Mouse (Mus musculus): Measurements from ENCODE around the gene Ppfia4. TPM values are rescaled to one million over a fixed set of nuclear protein-coding genes. Genes with fewer than 3 reads are reported as not detected.

Gene Ppfia4
- polyA plus RNA-seq, 1 experiment from 2014 or later, result 32.0 TPM

DNA sequence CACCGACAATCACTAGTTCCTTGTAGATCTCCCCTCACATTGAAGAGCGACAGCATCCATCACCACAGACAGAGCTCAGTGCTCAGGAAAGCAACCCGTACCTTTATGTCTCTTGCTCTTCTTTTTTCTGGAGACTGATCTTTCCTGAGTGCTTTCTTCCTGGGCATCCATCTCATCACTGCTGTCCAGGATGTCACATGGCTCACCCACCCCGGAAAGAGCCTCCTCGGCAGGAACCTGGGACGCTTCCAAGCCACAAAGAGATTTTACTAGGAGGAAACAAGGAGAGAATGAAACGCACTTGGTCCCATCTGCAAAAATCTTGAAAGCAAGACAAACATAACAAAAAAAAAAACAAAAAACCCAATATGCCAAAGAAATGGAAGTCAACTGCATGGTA is 27.9 kb upstream of the Ppfia4 start:
- peaks cover 17% of the 10 kb centered on the region for H3K36me3 ChIP-seq (ENCODE audit: control insufficient read depth, insufficient read depth, low read length)
- peaks cover 15% of the 10 kb centered on the region for H3K4me1 ChIP-seq (ENCODE audit: control insufficient read depth, insufficient read depth, low read depth, low read length)
- H3K4me3 ChIP-seq (ENCODE audit: low read length), result peak overlapping the region; percentile 93
- H3K27me3 ChIP-seq (replicated peaks; ENCODE audit: control insufficient read depth, insufficient read depth, low read length), result no peaks in the 10 kb centered on the region
- no peak overlapping the region for H3K27ac ChIP-seq (ENCODE audit: low read depth, low read length)
- no peak overlapping the region for H3K9ac ChIP-seq (ENCODE audit: low read depth, low read length)
- ATAC-seq, result no peak
- H3K4me2 ChIP-seq (ENCODE audit: low read length), result peak overlapping the region; percentile 75
- 71% methylated on average over 7 of the region's 7 CpGs for WGBS
- no peaks in the 10 kb centered on the region for H3K9me3 ChIP-seq (ENCODE audit: control insufficient read depth, low read length)

DNA sequence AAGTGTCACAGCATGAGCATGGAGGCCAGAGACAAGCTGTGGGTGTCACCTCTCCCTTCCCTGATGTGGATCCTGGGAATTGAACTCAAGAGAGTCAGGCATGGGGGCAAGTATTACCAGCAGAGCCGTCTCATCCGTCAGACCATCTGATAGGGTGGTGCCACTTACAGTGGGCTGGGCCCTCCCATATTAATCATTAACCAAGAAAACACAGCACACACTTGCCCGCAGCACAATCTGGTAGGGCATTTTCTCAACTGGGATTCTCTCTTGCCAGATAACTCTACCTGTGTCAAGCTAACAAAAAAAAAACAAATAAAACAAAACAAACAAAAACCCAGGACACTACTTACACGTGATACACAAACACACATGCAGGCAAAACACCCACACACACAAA is 24.7 kb upstream of the Ppfia4 start:
- Histone ChIP-seq H3K9me3 (ENCODE audit: control insufficient read depth, low read length) (no peaks in the 10 kb centered on the region), H3K4me3 (ENCODE audit: low read length) (no peak overlapping the region), H3K4me1 (ENCODE audit: control insufficient read depth, insufficient read depth, low read depth, low read length) (peaks cover 14% of the 10 kb centered on the region), H3K9ac (ENCODE audit: low read depth, low read length) (no peak overlapping the region), H3K4me2 (ENCODE audit: low read length) (no peak overlapping the region), H3K36me3 (ENCODE audit: control insufficient read depth, insufficient read depth, low read length) (peaks cover 34% of the 10 kb centered on the region), H3K27me3 (replicated peaks; ENCODE audit: control insufficient read depth, insufficient read depth, low read length) (no peaks in the 10 kb centered on the region), H3K27ac (ENCODE audit: low read depth, low read length) (no peak overlapping the region)
- 71% methylated on average over 4 of the region's 4 CpGs for WGBS
- no peak for ATAC-seq

DNA sequence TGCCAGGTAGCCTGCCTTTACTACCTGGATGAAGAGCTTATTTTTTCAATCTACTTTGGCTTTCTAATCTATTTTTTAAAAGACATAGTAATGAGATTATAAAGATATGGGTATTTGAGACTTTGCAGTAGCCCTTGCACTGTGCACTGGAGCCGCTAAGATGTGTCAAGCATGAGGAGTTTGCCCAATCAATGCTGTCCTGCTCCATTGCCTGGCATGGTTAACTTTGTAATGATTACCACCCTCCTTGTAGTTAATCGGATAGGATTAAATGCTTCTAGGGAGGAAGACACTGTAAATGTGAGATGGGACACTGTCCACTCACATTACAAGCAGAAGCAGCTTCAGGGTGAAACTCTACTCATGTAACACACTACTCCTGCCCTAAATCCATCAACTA is 20.6 kb upstream of the Ppfia4 start:
- Histone ChIP-seq H3K4me1 (ENCODE audit: control insufficient read depth, insufficient read depth, low read depth, low read length) (no peaks in the 10 kb centered on the region), H3K4me2 (ENCODE audit: low read length) (no peak overlapping the region), H3K9ac (ENCODE audit: low read depth, low read length) (no peak overlapping the region), H3K9me3 (ENCODE audit: control insufficient read depth, low read length) (no peaks in the 10 kb centered on the region), H3K4me3 (ENCODE audit: low read length) (no peak overlapping the region), H3K27ac (ENCODE audit: low read depth, low read length) (no peak overlapping the region), H3K27me3 (replicated peaks; ENCODE audit: control insufficient read depth, insufficient read depth, low read length) (no peaks in the 10 kb centered on the region), H3K36me3 (ENCODE audit: control insufficient read depth, insufficient read depth, low read length) (peaks cover 58% of the 10 kb centered on the region)
- 92% methylated on average over 2 of the region's 2 CpGs for WGBS
- no peak for ATAC-seq

DNA sequence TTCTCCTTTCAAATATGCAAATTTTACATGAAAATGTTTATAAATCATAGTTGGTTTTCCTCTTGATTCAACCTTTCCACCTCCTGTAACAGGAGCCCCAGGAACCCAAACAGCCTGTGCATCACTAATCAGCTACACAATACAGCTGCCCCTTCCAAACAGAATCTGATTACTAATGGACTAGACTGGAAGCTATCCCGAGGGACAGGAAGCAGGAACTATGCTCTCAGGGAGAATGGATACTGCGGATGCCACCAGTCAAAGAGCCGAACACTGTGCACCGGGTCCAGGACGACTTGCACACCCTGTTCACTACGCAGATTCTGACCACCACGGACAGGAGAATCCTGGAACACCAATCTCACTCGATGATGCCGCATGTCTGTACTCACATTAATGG is 15.1 kb upstream of the Ppfia4 start:
- WGBS, result 83% methylated on average over 9 of the region's 9 CpGs
- H3K36me3 ChIP-seq (ENCODE audit: control insufficient read depth, insufficient read depth, low read length), result peaks cover 42% of the 10 kb centered on the region
- H3K27me3 ChIP-seq (replicated peaks; ENCODE audit: control insufficient read depth, insufficient read depth, low read length), result no peaks in the 10 kb centered on the region

DNA sequence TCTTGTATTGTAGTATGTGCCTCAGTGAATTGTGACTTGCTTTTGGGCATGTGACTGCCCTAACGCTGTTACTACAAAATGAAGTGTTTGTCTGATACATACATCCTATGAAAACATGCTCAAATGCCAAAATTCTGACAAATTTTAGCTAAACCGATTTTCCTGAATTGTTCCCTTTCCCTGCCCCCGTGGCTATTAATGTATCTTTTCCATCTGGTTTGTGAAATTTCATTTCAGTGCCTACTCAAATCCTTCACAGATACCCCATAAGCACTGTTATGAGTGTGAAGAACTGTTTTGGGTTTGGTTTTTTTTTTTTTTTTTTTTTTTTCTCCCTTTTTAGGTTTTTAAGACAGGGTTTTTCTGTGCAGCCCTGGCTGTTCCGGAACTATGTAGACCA is 12.3 kb upstream of the Ppfia4 start:
- Histone ChIP-seq H3K36me3 (ENCODE audit: control insufficient read depth, insufficient read depth, low read length) (peaks cover 19% of the 10 kb centered on the region), H3K4me3 (ENCODE audit: low read length) (peak overlapping the region; percentile 54), H3K9me3 (ENCODE audit: control insufficient read depth, low read length) (no peaks in the 10 kb centered on the region), H3K27me3 (replicated peaks; ENCODE audit: control insufficient read depth, insufficient read depth, low read length) (no peaks in the 10 kb centered on the region), H3K4me2 (ENCODE audit: low read length) (peak overlapping the region; percentile 70), H3K4me1 (ENCODE audit: control insufficient read depth, insufficient read depth, low read depth, low read length) (peaks cover 12% of the 10 kb centered on the region), H3K27ac (ENCODE audit: low read depth, low read length) (peak overlapping the region; percentile 79), H3K9ac (ENCODE audit: low read depth, low read length) (no peak overlapping the region)
- WGBS, result 84% methylated on average over 4 of the region's 4 CpGs
- ATAC-seq, result no peak

More for the DNA sequence above, 15.1 kb upstream of the Ppfia4 start:
- H3K4me1 ChIP-seq (ENCODE audit: control insufficient read depth, insufficient read depth, low read depth, low read length), result peaks cover 5% of the 10 kb centered on the region
- no peak overlapping the region for H3K9ac ChIP-seq (ENCODE audit: low read depth, low read length)
- ATAC-seq, result no peak
- H3K9me3 ChIP-seq (ENCODE audit: control insufficient read depth, low read length), result no peaks in the 10 kb centered on the region
- no peak overlapping the region for H3K4me2 ChIP-seq (ENCODE audit: low read length)
- H3K27ac ChIP-seq (ENCODE audit: low read depth, low read length), result no peak overlapping the region
- no peak overlapping the region for H3K4me3 ChIP-seq (ENCODE audit: low read length)

DNA sequence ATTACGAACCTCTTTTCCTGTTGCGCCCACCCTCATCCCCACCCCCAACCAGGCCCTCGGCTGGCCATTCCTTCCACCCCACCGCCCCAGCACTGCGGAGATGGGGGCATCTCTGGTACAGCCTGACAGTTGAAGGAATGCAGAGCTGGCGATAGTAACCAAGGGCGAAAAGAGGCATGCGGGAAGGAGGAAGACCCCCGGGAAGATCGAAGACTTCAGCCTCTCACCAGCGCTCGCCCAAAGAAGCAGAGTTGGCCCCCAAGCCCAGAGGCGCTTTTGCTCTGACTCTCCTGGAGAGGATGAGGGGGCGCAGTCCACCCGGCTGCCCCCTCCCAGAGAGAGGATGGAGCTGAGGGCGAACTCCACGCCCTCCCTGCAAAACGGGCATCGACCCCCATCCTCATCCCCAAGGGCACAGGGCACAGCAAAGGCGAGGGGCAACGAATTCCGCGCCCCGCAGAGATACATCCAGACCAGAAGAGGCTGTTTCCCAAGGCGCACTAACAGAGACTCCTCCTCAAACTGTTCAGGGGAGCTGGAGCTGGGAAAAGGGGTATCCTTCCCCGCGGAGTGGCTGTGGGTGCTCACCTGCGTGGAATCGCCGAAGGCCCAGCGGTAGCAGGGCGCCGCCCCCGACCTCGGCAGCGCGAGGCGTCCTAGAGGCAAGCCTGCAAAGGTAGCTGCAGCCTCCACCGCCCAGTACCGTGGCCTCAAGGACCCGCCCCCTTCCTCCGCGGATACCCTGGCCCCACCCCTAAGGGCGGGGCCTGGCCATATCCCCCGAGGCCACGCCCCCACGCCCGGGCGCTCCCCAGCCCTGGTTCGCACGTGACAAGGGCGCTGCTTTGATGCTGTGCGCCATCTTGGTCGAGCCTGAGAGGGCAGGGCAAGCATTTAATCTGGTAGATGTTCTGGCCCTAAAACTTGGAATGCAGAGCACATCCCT is 11.6 kb upstream of the Ppfia4 start:
- peak overlapping the region; percentile 79 for H3K27ac ChIP-seq (ENCODE audit: low read depth, low read length)
- H3K27me3 ChIP-seq (replicated peaks; ENCODE audit: control insufficient read depth, insufficient read depth, low read length), result no peaks in the 10 kb centered on the region
- WGBS, result 1% methylated on average over 53 of the region's 54 CpGs
- peak; percentile 95 for ATAC-seq
- peak overlapping the region; percentile 54 for H3K4me3 ChIP-seq (ENCODE audit: low read length)
- H3K4me2 ChIP-seq (ENCODE audit: low read length), result peak overlapping the region; percentile 70
- peaks cover 12% of the 10 kb centered on the region for H3K4me1 ChIP-seq (ENCODE audit: control insufficient read depth, insufficient read depth, low read depth, low read length)
- H3K9me3 ChIP-seq (ENCODE audit: control insufficient read depth, low read length), result no peaks in the 10 kb centered on the region
- peak overlapping the region; percentile 70 for H3K9ac ChIP-seq (ENCODE audit: low read depth, low read length)
- H3K36me3 ChIP-seq (ENCODE audit: control insufficient read depth, insufficient read depth, low read length), result peaks cover 11% of the 10 kb centered on the region

DNA sequence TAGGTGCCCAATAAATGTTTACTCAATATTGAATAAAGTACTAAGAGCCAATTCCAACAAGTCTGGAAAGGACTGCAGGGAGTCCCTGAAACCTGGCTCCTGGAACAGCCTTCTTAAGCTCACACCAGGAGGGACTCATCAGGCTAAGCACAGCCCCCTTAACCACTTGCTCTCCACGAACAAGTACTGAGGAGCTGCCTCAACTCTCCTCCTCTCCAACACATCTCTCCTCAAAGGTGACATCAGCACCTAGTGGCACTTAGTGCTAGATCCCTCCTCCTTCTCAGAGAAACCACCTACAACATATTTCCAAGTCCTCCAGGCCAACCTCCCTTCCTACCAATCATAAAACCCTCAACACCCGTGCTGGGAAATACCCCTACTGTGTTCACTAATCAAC is 10.8 kb upstream of the Ppfia4 start:
- Histone ChIP-seq H3K9ac (ENCODE audit: low read depth, low read length) (peak overlapping the region; percentile 70), H3K36me3 (ENCODE audit: control insufficient read depth, insufficient read depth, low read length) (peaks cover 11% of the 10 kb centered on the region), H3K27me3 (replicated peaks; ENCODE audit: control insufficient read depth, insufficient read depth, low read length) (no peaks in the 10 kb centered on the region), H3K4me1 (ENCODE audit: control insufficient read depth, insufficient read depth, low read depth, low read length) (peaks cover 12% of the 10 kb centered on the region), H3K27ac (ENCODE audit: low read depth, low read length) (peak overlapping the region; percentile 79), H3K9me3 (ENCODE audit: control insufficient read depth, low read length) (no peaks in the 10 kb centered on the region), H3K4me3 (ENCODE audit: low read length) (peak overlapping the region; percentile 54), H3K4me2 (ENCODE audit: low read length) (peak overlapping the region; percentile 70)
- 0% methylated on average over 2 of the region's 2 CpGs for WGBS
- peak; percentile 50 for ATAC-seq

DNA sequence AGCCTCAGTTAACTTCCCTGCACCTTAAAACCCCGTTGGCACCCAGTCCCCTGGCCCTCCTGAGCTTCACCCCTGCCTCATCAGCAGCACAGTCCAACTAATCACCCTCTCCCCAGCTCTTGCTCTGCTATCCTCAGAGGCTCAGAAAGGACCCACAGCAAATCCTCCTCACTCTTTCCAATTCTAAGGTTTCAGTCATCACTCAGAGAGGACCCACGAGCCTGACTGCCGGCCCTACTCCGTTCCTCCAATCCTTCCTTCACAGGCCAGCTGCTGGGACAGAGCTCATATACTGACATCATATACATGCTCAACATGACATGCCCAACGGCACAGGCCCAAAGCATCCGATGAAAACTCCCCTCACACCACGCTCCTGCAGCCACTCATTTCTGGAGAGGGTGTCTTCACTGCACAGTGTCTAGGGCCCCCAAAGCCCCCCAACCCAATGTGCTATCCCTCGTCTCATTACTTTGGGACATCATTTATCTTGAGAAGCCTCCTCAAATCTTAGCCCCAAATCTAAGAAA is 10.1 kb upstream of the Ppfia4 start:
- no peak for ATAC-seq
- Histone ChIP-seq H3K9me3 (ENCODE audit: control insufficient read depth, low read length) (no peaks in the 10 kb centered on the region), H3K27ac (ENCODE audit: low read depth, low read length) (no peak overlapping the region), H3K9ac (ENCODE audit: low read depth, low read length) (no peak overlapping the region), H3K36me3 (ENCODE audit: control insufficient read depth, insufficient read depth, low read length) (peaks cover 9% of the 10 kb centered on the region), H3K4me2 (ENCODE audit: low read length) (peak overlapping the region; percentile 70), H3K4me3 (ENCODE audit: low read length) (peak overlapping the region; percentile 54), H3K27me3 (replicated peaks; ENCODE audit: control insufficient read depth, insufficient read depth, low read length) (no peaks in the 10 kb centered on the region), H3K4me1 (ENCODE audit: control insufficient read depth, insufficient read depth, low read depth, low read length) (peaks cover 12% of the 10 kb centered on the region)
- WGBS, result 79% methylated on average over 8 of the region's 8 CpGs

DNA sequence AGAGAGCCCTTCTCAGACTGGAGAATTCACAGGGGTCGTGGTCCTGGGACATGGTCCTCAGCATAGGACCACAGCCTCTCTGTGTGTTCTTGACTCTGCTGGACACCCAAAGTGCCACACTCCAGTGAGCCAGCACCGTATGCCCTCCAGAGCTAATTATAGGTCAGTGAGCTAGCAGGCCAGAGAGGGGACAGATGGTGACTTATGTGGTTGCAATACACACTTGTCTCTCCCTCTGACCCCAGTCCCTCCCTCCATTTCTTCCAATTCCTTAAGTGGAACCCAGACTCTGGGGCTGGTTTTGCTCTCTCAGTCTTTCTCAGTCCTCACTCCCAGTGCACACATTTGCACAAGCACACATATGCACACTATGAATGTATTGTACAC is 9.5 kb upstream of the Ppfia4 start:
- Histone ChIP-seq H3K4me1 (ENCODE audit: control insufficient read depth, insufficient read depth, low read depth, low read length) (peaks cover 12% of the 10 kb centered on the region), H3K36me3 (ENCODE audit: control insufficient read depth, insufficient read depth, low read length) (peaks cover 5% of the 10 kb centered on the region; the same call in 1 of the 2 replicates), H3K9ac (ENCODE audit: low read depth, low read length) (no peak overlapping the region), H3K4me3 (ENCODE audit: low read length) (peak overlapping the region; percentile 2), H3K4me2 (ENCODE audit: low read length) (peak overlapping the region; percentile 70), H3K27ac (ENCODE audit: low read depth, low read length) (no peak overlapping the region), H3K9me3 (ENCODE audit: control insufficient read depth, low read length) (no peaks in the 10 kb centered on the region), H3K27me3 (replicated peaks; ENCODE audit: control insufficient read depth, insufficient read depth, low read length) (no peaks in the 10 kb centered on the region)
- 65% methylated on average over 2 of the region's 2 CpGs for WGBS
- no peak for ATAC-seq
